Comparison of ENCODE assay signal across 9 mouse cellular contexts in the genomic region with DNA sequence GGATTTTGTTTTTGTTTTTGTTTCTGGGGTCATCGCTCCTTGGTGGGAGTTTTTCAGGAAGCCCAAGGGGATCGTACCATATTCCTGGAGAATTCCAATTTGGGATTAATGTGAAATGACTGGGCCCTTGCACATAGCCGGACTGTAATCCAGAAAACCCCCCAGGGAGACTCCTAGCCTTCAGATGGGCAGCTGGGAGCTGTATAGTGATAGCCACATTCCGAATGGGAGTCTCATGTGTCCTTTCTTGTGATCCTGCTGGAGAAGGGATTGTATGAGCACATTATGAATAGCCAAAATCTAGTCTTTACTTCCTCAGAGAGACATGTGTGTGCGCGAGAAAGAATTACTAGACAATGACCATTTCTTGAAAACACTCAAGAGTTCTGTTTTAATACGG. TPM values are rescaled to one million over a fixed set of nuclear protein-coding genes. Genes with fewer than 3 reads are reported as not detected.
DNase-seq lines count a peak whose midpoint lies in the region; ATAC-seq lines count a peak whose summit lies in the region.
"Had no signal": no experiment of that assay in that cellular context is flagged by ENCODE, and none has a peak within 500 bp of the region (broad histone marks: within the 10 kb centered on the region; RNA-seq: fewer than 3 reads in every experiment).

No protein-coding gene starts in this region.

- H3K27ac ChIP-seq in embryonic facial prominence, embryonic 14.5 days (replicated peaks; ENCODE audit: low read depth, low read length): peak overlapping the region; percentile 97; the same call in 1 of the 2 replicates
- no peak overlapping the region; the same call in 1 of the 2 replicates for H3K27ac ChIP-seq in hindbrain, embryonic 13.5 days
- H3K27ac ChIP-seq in midbrain, embryonic 12.5 days (replicated peaks): no peak overlapping the region

- H3K9ac ChIP-seq in embryonic facial prominence, embryonic 14.5 days (ENCODE audit: low read depth, low read length): peak overlapping the region; percentile 98
- H3K9ac ChIP-seq in hindbrain, embryonic 13.5 days: peak overlapping the region; percentile 97
- peak overlapping the region; percentile 97 for H3K9ac ChIP-seq in midbrain, embryonic 12.5 days (replicated peaks)

- ATAC-seq in embryonic facial prominence, embryonic 14.5 days (ENCODE audit: low read depth): no peak
- ATAC-seq in hindbrain, embryonic 13.5 days (ENCODE audit: low FRiP score): no peak
- no peak for ATAC-seq in midbrain, embryonic 12.5 days (ENCODE audit: low FRiP score, low read depth)

- no peaks in the 10 kb centered on the region for H3K9me3 ChIP-seq in embryonic facial prominence, embryonic 14.5 days (ENCODE audit: control insufficient read depth, low read length)
- H3K9me3 ChIP-seq in hindbrain, embryonic 13.5 days: no peaks in the 10 kb centered on the region
- no peaks in the 10 kb centered on the region for H3K9me3 ChIP-seq in midbrain, embryonic 12.5 days

- peaks cover 13% of the 10 kb centered on the region; the same call in 1 of the 2 replicates for H3K36me3 ChIP-seq in embryonic facial prominence, embryonic 14.5 days (ENCODE audit: control insufficient read depth, insufficient read depth, low read length)
- peaks cover 5% of the 10 kb centered on the region; the same call in 1 of the 2 replicates for H3K36me3 ChIP-seq in hindbrain, embryonic 13.5 days
- peaks cover 6% of the 10 kb centered on the region; the same call in 1 of the 2 replicates for H3K36me3 ChIP-seq in midbrain, embryonic 12.5 days

- peaks cover 14% of the 10 kb centered on the region for H3K4me1 ChIP-seq in embryonic facial prominence, embryonic 14.5 days (ENCODE audit: control insufficient read depth, insufficient read depth, low read length)
- peaks cover 35% of the 10 kb centered on the region for H3K4me1 ChIP-seq in hindbrain, embryonic 13.5 days (replicated peaks)
- peaks cover 23% of the 10 kb centered on the region for H3K4me1 ChIP-seq in midbrain, embryonic 12.5 days

- H3K27me3 ChIP-seq in embryonic facial prominence, embryonic 14.5 days (replicated peaks; ENCODE audit: control insufficient read depth, insufficient read depth, low read length): no peaks in the 10 kb centered on the region
- no peaks in the 10 kb centered on the region for H3K27me3 ChIP-seq in hindbrain, embryonic 13.5 days
- peaks cover 15% of the 10 kb centered on the region for H3K27me3 ChIP-seq in midbrain, embryonic 12.5 days

- H3K4me3 ChIP-seq in embryonic facial prominence, embryonic 14.5 days (ENCODE audit: low read depth, low read length): peak overlapping the region; percentile 87
- H3K4me3 ChIP-seq in hindbrain, embryonic 13.5 days: peak overlapping the region; percentile 91
- H3K4me3 ChIP-seq in midbrain, embryonic 12.5 days: peak overlapping the region; percentile 94

- peak; percentile 92 for DNase-seq in heart, adult 11 months
- DNase-seq in heart, postnatal 25 days (ENCODE audit: low spot score): no peak
- no peak for DNase-seq in embryonic facial prominence, embryonic 14.5 days (ENCODE audit: low spot score)
- no peak for DNase-seq in B cell, adult 2 months
- no peak for DNase-seq in urinary bladder, adult 18-20 months (ENCODE audit: low spot score in 2 of 2)
- no peak for DNase-seq in layer of hippocampus, adult 8-10 months (ENCODE audit: low spot score in 2 of 2)
- DNase-seq: kidney, postnatal 14 days had no signal

- H3K4me2 ChIP-seq in embryonic facial prominence, embryonic 14.5 days (ENCODE audit: low read depth, low read length): peak overlapping the region; percentile 73
- H3K4me2 ChIP-seq in hindbrain, embryonic 13.5 days: peak overlapping the region; percentile 92
- H3K4me2 ChIP-seq in midbrain, embryonic 12.5 days (replicated peaks): peak overlapping the region; percentile 81

- 34% methylated on average over 7 of the region's 7 CpGs for WGBS in embryonic facial prominence, embryonic 14.5 days
- 45% methylated on average over 7 of the region's 7 CpGs for WGBS in hindbrain, embryonic 13.5 days
- 51% methylated on average over 7 of the region's 7 CpGs for WGBS in midbrain, embryonic 12.5 days

- intact Hi-C loops in heart, postnatal 25 days (cut with DNase I): loop anchor here (5.0 kb wide), 2 partner anchors 54 to 109 kb away; no protein-coding TSS in a partner anchor

RNA-seq across cellular contexts. Expression of a gene that starts 1.9 kb away (rescaled TPM):
- total RNA-seq in heart, postnatal 25 days (2021): 100 to 1,000 TPM in 1 of 2 experiments, 10 to 100 TPM in 1; 99.6 to 111 TPM
- 83.6 and 86.3 TPM in 2 replicates for polyA plus RNA-seq in embryonic facial prominence, embryonic 14.5 days (2014; fragmentation: Nextera tagmentation; extraction: Ambion mirVana)
- 137 and 152 TPM in 2 replicates for polyA plus RNA-seq in hindbrain, embryonic 13.5 days (2015; fragmentation: Nextera tagmentation; extraction: Ambion mirVana)
- polyA plus RNA-seq in midbrain, embryonic 12.5 days (2016; fragmentation: Nextera tagmentation; extraction: Ambion mirVana): 130 and 131 TPM in 2 replicates
- total RNA-seq in layer of hippocampus, adult 8-10 months (2022): 100 to 1,000 TPM; 325 to 332 (median 330) TPM

RNA-seq across cellular contexts. Expression of a gene that starts 28.6 kb away (rescaled TPM):
- 10 to 100 TPM; 68.5 to 68.6 TPM for total RNA-seq in heart, postnatal 25 days (2021)
- 171 and 172 TPM in 2 replicates for polyA plus RNA-seq in embryonic facial prominence, embryonic 14.5 days (2014; fragmentation: Nextera tagmentation; extraction: Ambion mirVana)
- 207 and 208 TPM in 2 replicates for polyA plus RNA-seq in hindbrain, embryonic 13.5 days (2015; fragmentation: Nextera tagmentation; extraction: Ambion mirVana)
- 157 and 168 TPM in 2 replicates for polyA plus RNA-seq in midbrain, embryonic 12.5 days (2016; fragmentation: Nextera tagmentation; extraction: Ambion mirVana)
- 100 to 1,000 TPM; 106 to 122 (median 113) TPM for total RNA-seq in layer of hippocampus, adult 8-10 months (2022)

RNA-seq across cellular contexts. Expression of a gene that starts 28.6 kb away (rescaled TPM):
- 10 to 100 TPM in 1 of 2 experiments, 1 to 10 TPM in 1; 6.0 to 10.4 TPM for total RNA-seq in heart, postnatal 25 days (2021)
- polyA plus RNA-seq in embryonic facial prominence, embryonic 14.5 days (2014; fragmentation: Nextera tagmentation; extraction: Ambion mirVana): 4.6 and 5.8 TPM in 2 replicates
- polyA plus RNA-seq in hindbrain, embryonic 13.5 days (2015; fragmentation: Nextera tagmentation; extraction: Ambion mirVana): 14.1 and 14.2 TPM in 2 replicates
- polyA plus RNA-seq in midbrain, embryonic 12.5 days (2016; fragmentation: Nextera tagmentation; extraction: Ambion mirVana): 9.5 and 10.6 TPM in 2 replicates
- total RNA-seq in layer of hippocampus, adult 8-10 months (2022): 10 to 100 TPM; 15.7 to 23.6 (median 18.8) TPM
